Mouse (Mus musculus): ENCODE results near the gene Nudt16l1.

GRCm38 (mm10) chr16:4903491-4904102, 35.0 kb upstream of the Nudt16l1 start:
- no peak for TF ChIP-seq CTCF (IDR thresholded peaks at IDR 0.05; ENCODE audit: borderline replicate concordance, extremely low read depth, insufficient read depth, insufficient read length)
- TF ChIP-seq POLR2A (IDR thresholded peaks at IDR 0.05; ENCODE audit: borderline replicate concordance, extremely low read depth, insufficient read depth, insufficient read length, poor library complexity, severe bottlenecking) = no peak

All from brain, embryonic 14.5 days (tissue).